Mouse (Mus musculus): ENCODE data around the gene 1700001C19Rik.

DNA sequence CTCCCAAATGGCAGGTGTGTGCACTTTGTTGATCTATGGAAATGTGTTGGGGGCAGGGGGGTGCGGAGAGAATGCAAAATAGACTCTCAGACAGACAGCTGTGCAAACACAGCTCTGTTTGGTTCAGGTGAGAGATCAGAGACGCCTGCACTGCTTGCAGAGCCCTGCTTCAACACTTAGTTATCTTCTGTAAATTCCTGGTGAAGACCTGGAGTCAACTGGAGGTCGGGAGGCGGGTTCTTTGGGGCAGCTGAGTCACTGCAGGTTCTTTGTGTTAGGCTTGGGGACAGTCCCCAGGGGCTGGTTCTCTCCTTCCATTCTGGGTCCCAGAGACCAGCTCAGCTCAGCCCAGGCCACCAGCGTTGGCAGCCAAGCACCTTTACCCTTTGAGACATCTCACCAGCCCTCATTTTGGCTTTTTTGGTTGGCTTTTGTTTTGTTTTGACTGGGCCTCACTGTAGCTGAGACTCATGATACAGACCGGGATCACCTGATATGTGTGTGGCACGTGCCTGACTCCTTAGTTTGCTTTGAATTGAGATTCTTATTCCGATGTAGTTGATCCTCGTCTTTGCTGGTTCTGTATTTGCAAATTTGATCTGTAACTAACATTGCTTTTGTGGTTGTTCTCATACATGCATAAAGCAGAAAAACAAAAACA lies 25.7 kb upstream of the 1700001C19Rik start:
- TF ChIP-seq CTCF (IDR thresholded peaks at IDR 0.05; ENCODE audit: extremely low read depth, insufficient read depth, insufficient read length, insufficient replicate concordance) (no peak), POLR2A (IDR thresholded peaks at IDR 0.05; ENCODE audit: low read depth, low read length) (no peak)

All from spleen, adult 2 months (tissue).